ENCODE assay signal across 23 mouse cellular contexts in the genomic region with DNA sequence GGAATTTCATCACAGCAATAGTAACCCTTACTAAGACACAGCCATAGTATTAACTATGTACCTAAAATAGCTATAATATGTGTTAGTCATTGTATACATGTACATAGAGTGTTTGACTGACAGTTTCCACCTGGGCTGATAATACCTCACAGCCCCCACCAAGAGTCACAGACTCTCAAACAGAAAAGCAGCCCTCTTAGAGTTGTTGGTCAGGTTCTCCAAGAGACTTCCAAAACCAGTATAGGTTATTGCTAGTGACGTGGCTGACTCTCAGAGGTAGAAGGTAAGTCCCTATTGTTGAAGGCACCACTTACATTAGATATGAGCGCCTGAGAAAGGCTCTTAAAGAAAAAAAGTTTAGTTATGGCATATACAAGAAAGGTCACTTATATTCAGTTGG.
DNase-seq lines count a peak whose midpoint lies in the region; ATAC-seq and TF ChIP-seq lines count a peak whose summit lies in the region.
"Had no signal": no experiment of that assay in that cellular context is flagged by ENCODE, and none has a peak within 500 bp of the region (broad histone marks: within the 10 kb centered on the region; RNA-seq: fewer than 3 reads in every experiment).

No protein-coding gene starts in this region.

- no peak overlapping the region for H3K9ac ChIP-seq in stomach, embryonic 15.5 days
- H3K9ac ChIP-seq in stomach, postnatal 0 days (ENCODE audit: low read length), result no peak overlapping the region
- no peak overlapping the region for H3K9ac ChIP-seq in midbrain, embryonic 13.5 days (replicated peaks)
- H3K9ac ChIP-seq: embryonic facial prominence, embryonic 13.5 days; embryonic facial prominence, embryonic 15.5 days; forebrain, embryonic 12.5 days had no signal

- no peak for TF ChIP-seq CTCF in stomach, postnatal 0 days (IDR thresholded peaks at IDR 0.05; ENCODE audit: low read depth)

- H3K4me2 ChIP-seq in stomach, embryonic 15.5 days, result no peak overlapping the region
- no peak overlapping the region for H3K4me2 ChIP-seq in stomach, postnatal 0 days (replicated peaks; ENCODE audit: low read depth)
- H3K4me2 ChIP-seq in midbrain, embryonic 13.5 days (replicated peaks), result no peak overlapping the region
- H3K4me2 ChIP-seq: embryonic facial prominence, embryonic 13.5 days; embryonic facial prominence, embryonic 15.5 days; forebrain, embryonic 12.5 days had no signal

- H3K27me3 ChIP-seq in stomach, embryonic 15.5 days (replicated peaks), result no peaks in the 10 kb centered on the region
- no peaks in the 10 kb centered on the region for H3K27me3 ChIP-seq in stomach, postnatal 0 days (ENCODE audit: control insufficient read depth, insufficient read depth, low read length)
- H3K27me3 ChIP-seq in midbrain, embryonic 13.5 days, result no peaks in the 10 kb centered on the region
- H3K27me3 ChIP-seq: embryonic facial prominence, embryonic 13.5 days; embryonic facial prominence, embryonic 15.5 days; forebrain, embryonic 12.5 days had no signal

- WGBS in macrophage (ENCODE audit: missing documents), result 93% methylated on average over 2 of the region's 2 CpGs
- WGBS in stomach, embryonic 15.5 days, result 75% methylated on average over 2 of the region's 2 CpGs
- 74% methylated on average over 2 of the region's 2 CpGs for WGBS in stomach, postnatal 0 days
- WGBS in midbrain, embryonic 13.5 days, result 91% methylated on average over 2 of the region's 2 CpGs

- H3K9me3 ChIP-seq in stomach, embryonic 15.5 days, result no peaks in the 10 kb centered on the region
- H3K9me3 ChIP-seq in stomach, postnatal 0 days (ENCODE audit: control insufficient read depth, low read length), result no peaks in the 10 kb centered on the region
- H3K9me3 ChIP-seq in midbrain, embryonic 13.5 days, result no peaks in the 10 kb centered on the region
- H3K9me3 ChIP-seq: embryonic facial prominence, embryonic 13.5 days; embryonic facial prominence, embryonic 15.5 days; forebrain, embryonic 10.5 days; forebrain, embryonic 12.5 days had no signal

- peak overlapping the region; percentile 49 for H3K27ac ChIP-seq in macrophage
- no peak overlapping the region for H3K27ac ChIP-seq in stomach, embryonic 15.5 days
- H3K27ac ChIP-seq in stomach, postnatal 0 days (replicated peaks), result no peak overlapping the region
- H3K27ac ChIP-seq in midbrain, embryonic 13.5 days, result no peak overlapping the region
- H3K27ac ChIP-seq: embryonic facial prominence, embryonic 13.5 days; embryonic facial prominence, embryonic 15.5 days; forebrain, embryonic 10.5 days; forebrain, embryonic 12.5 days had no signal

- H3K4me3 ChIP-seq in macrophage (ENCODE audit: inconsistent target), result no peak overlapping the region
- H3K4me3 ChIP-seq in stomach, embryonic 15.5 days (replicated peaks), result no peak overlapping the region
- H3K4me3 ChIP-seq in stomach, postnatal 0 days (ENCODE audit: low read depth, low read length), result no peak overlapping the region
- H3K4me3 ChIP-seq in midbrain, embryonic 13.5 days (replicated peaks), result no peak overlapping the region
- H3K4me3 ChIP-seq: embryonic facial prominence, embryonic 13.5 days; embryonic facial prominence, embryonic 15.5 days; erythroblast, embryonic 14.5 days; forebrain, embryonic 10.5 days; forebrain, embryonic 12.5 days had no signal

- H3K36me3 ChIP-seq in macrophage (ENCODE audit: inconsistent target), result no peaks in the 10 kb centered on the region
- H3K36me3 ChIP-seq in stomach, embryonic 15.5 days, result no peaks in the 10 kb centered on the region
- H3K36me3 ChIP-seq in stomach, postnatal 0 days (ENCODE audit: control insufficient read depth, insufficient read depth, low read length), result no peaks in the 10 kb centered on the region
- H3K36me3 ChIP-seq in midbrain, embryonic 13.5 days, result no peaks in the 10 kb centered on the region
- H3K36me3 ChIP-seq: embryonic facial prominence, embryonic 13.5 days; embryonic facial prominence, embryonic 15.5 days; forebrain, embryonic 10.5 days; forebrain, embryonic 12.5 days had no signal

- H3K4me1 ChIP-seq in stomach, embryonic 15.5 days, result peaks cover 6% of the 10 kb centered on the region; the same call in 1 of the 2 replicates
- no peaks in the 10 kb centered on the region for H3K4me1 ChIP-seq in stomach, postnatal 0 days (replicated peaks; ENCODE audit: control insufficient read depth, insufficient read depth)
- H3K4me1 ChIP-seq in midbrain, embryonic 13.5 days (replicated peaks), result no peaks in the 10 kb centered on the region
- H3K4me1 ChIP-seq: forebrain, embryonic 10.5 days; forebrain, embryonic 12.5 days had no signal

- peak; percentile 41 for DNase-seq in stomach, postnatal 0 days (ENCODE audit: low spot score)
- no peak for DNase-seq in frontal cortex, adult 2 months (ENCODE audit: extremely low spot score in 1 of 2, low spot score in 1 of 2)
- DNase-seq in right cerebral cortex, postnatal 14 days, result no peak
- DNase-seq: adrenal gland, adult 2 months; adrenal gland, postnatal 10 days; adrenal gland, postnatal 25 days; cerebellum, adult 11 months; cerebellum, adult 18-20 months; cerebellum, adult 8-10 months; cerebellum, adult 9-11 months; cerebellum, postnatal 14 days; cerebellum, postnatal 36 days; embryo, embryonic 11 days had no signal

- peak; percentile 83 for ATAC-seq in stomach, embryonic 15.5 days (ENCODE audit: insufficient read depth, low FRiP score, low read depth)
- peak; percentile 87 for ATAC-seq in stomach, postnatal 0 days (ENCODE audit: low FRiP score, low TSS enrichment)
- no peak for ATAC-seq in midbrain, embryonic 13.5 days
- ATAC-seq: forebrain, embryonic 14.5 days; forebrain, embryonic 16.5 days had no signal

- H3K79me2 ChIP-seq in macrophage (ENCODE audit: inconsistent target), result no peaks in the 10 kb centered on the region

- TF ChIP-seq EP300 in stomach, postnatal 0 days (optimal IDR thresholded peaks at IDR 0.05), result no peak
